Mouse (Mus musculus) heart, embryonic 11.5 days (tissue): ENCODE measurements around the gene Chd3. TPM values are rescaled to one million over a fixed set of nuclear protein-coding genes. Genes with fewer than 3 reads are reported as not detected.

ENCODE experiments used
- ATAC-seq: fragments of 200-750 bp; cut with Nextera tagmentation; replicated peaks from 2 replicates; pipeline ENCODE4 v1.8.0; 2017; ENCODE audit warnings: moderate library complexity; ENCODE audit not compliant: insufficient number of reproducible peaks, low FRiP score, low TSS enrichment
- H3K27ac ChIP-seq: fragments of 300-500 bp; sonication (generic); 2 replicates; pipeline ENCODE4 v1.5.1; 2014; ENCODE audit warnings: mild to moderate bottlenecking, low read depth, low read length
- H3K27me3 ChIP-seq: fragments of 300-500 bp; sonication (generic); 2 replicates; pipeline ENCODE4 v1.6.1; 2014; ENCODE audit warnings: mild to moderate bottlenecking, low read length, mixed read lengths; ENCODE audit not compliant: control insufficient read depth, insufficient read depth
- H3K36me3 ChIP-seq: fragments of 300-500 bp; sonication (generic); 2 replicates; pipeline ENCODE4 v1.6.1; 2014; ENCODE audit warnings: mild to moderate bottlenecking, low read length, moderate library complexity, mixed read lengths; ENCODE audit not compliant: control insufficient read depth, insufficient read depth
- H3K4me1 ChIP-seq: fragments of 300-500 bp; sonication (generic); 2 replicates; pipeline ENCODE4 v1.6.1; 2014; ENCODE audit warnings: low read length; ENCODE audit not compliant: control insufficient read depth, insufficient read depth
- H3K4me2 ChIP-seq: fragments of 300-500 bp; sonication (generic); 2 replicates; pipeline ENCODE4 v1.6.1; 2014; ENCODE audit warnings: mild to moderate bottlenecking, moderate library complexity
- H3K4me3 ChIP-seq: fragments of 300-500 bp; sonication (generic); 2 replicates; pipeline ENCODE4 v1.5.1; 2014; ENCODE audit warnings: low read depth, low read length
- H3K9ac ChIP-seq: fragments of 300-500 bp; sonication (generic); 2 replicates; pipeline ENCODE4 v1.6.1; 2014; ENCODE audit warnings: mild to moderate bottlenecking, low read depth, low read length, moderate library complexity
- H3K9me3 ChIP-seq: fragments of 300-500 bp; sonication (generic); replicated peaks from 2 replicates; pipeline ENCODE4 v1.6.1; 2016; ENCODE audit warnings: low read length; ENCODE audit not compliant: control insufficient read depth
- WGBS: fragments of 180-500 bp; shearing (Covaris S2); extraction: QIAGEN DNeasy Blood & Tissue Kit; methylation state at CpG from one replicate; pipeline ENCODE4 v1.1.7; 2014; ENCODE audit not compliant: insufficient replicate concordance; 5-methylcytosine and 5-hydroxymethylcytosine counted together
- polyA plus RNA-seq: library from polyadenylated mRNA; unstranded; fragments of >200 nt; fragmentation: Nextera tagmentation; extraction: Ambion mirVana; gene quantifications from 2 replicates; pipeline ENCODE4 v1.2.1, GENCODE M21; 2014

Chd3 gene
- polyA plus RNA-seq, 1 experiment from 2014 or later = 21.8 TPM

DNA sequence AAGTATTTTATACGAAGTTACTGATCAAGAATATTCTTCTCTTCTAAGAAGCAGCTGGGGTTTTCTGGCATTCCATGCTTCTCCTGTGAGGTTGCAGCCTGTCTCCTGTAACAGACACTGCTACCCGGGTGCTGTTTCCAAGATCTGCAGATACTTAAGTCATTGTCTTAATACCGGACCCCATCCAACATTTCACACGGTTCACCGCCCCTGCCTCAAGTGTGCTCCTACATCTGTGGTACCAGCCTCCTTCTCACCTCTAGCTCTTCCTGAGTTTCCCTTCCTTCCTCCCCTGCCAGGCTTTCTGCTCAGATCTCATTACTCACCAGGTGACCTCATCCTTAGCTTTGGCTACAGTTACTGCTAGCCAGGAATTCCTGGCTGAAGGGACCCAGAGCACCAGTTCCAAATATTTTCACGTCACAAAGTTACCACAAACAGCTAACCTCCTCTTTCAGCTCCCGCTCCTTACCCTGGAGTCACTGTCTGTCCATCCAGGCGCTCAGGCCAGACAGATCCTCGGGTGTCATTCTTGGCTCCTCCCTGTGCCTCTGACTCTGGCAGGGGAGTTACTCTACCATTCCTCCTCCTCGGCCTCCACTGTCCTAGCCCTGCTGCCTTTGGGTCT is 13.4 kb upstream of the Chd3 start:
- Histone ChIP-seq H3K27ac (no peak overlapping the region), H3K4me1 (no peaks in the 10 kb centered on the region), H3K36me3 (no peaks in the 10 kb centered on the region; the same call in 1 of the 2 replicates), H3K27me3 (no peaks in the 10 kb centered on the region), H3K4me2 (no peak overlapping the region), H3K9me3 (no peaks in the 10 kb centered on the region), H3K4me3 (no peak overlapping the region), H3K9ac (no peak overlapping the region)
- 56% methylated on average over 10 of the region's 10 CpGs for WGBS
- ATAC-seq = no peak

DNA sequence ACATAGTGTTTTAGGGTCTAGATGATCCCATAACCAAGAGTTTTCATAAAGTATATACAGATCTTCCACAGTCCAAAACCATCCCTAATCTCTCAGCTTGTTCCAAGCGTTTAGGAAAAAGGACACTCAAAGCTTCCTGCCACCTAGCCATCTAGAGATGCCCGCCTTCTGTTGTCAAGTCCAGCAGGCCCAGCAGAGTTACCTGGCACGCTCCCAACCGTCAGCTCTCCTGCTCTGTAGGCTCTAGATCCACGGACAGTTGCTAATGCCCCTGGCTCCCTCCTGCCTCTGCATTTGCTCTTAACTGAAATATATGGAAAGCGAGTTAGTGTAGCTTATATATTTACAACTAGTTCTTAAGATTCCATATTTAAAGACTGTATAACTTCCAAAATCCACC is 12.2 kb upstream of the Chd3 start:
- Histone ChIP-seq H3K4me3 (no peak overlapping the region), H3K27ac (no peak overlapping the region), H3K4me1 (no peaks in the 10 kb centered on the region), H3K9ac (no peak overlapping the region), H3K36me3 (no peaks in the 10 kb centered on the region; the same call in 1 of the 2 replicates), H3K9me3 (no peaks in the 10 kb centered on the region), H3K4me2 (no peak overlapping the region), H3K27me3 (no peaks in the 10 kb centered on the region)
- ATAC-seq = no peak
- WGBS = 80% methylated on average over 6 of the region's 6 CpGs

DNA sequence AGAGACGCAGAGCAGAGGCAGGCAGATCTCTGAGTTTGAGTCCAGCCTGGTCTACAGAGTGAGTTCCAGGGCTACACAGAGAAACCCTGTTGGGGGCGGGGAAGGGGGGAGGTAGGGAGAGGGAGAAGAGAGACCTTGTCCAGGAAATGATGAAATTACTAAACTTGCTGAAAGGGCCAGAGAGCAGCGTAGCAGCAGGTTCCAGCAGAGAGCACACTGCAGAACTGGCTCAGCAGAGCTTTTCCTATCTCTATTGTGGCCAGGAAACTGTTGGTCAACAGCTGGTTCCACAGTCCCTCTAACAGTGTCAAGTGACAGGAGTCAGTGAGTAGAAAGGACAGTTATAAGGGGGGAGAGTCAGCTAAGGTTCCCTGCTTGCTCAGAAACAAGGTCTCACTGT is 10.4 kb upstream of the Chd3 start:
- no peak overlapping the region for H3K4me3 ChIP-seq
- H3K27ac ChIP-seq = no peak overlapping the region
- ATAC-seq = no peak
- WGBS = 74% methylated on average over 3 of the region's 3 CpGs
- H3K4me2 ChIP-seq = no peak overlapping the region
- H3K9ac ChIP-seq = no peak overlapping the region
- no peaks in the 10 kb centered on the region for H3K27me3 ChIP-seq
- no peaks in the 10 kb centered on the region for H3K9me3 ChIP-seq
- H3K36me3 ChIP-seq = no peaks in the 10 kb centered on the region; the same call in 1 of the 2 replicates
- no peaks in the 10 kb centered on the region for H3K4me1 ChIP-seq

DNA sequence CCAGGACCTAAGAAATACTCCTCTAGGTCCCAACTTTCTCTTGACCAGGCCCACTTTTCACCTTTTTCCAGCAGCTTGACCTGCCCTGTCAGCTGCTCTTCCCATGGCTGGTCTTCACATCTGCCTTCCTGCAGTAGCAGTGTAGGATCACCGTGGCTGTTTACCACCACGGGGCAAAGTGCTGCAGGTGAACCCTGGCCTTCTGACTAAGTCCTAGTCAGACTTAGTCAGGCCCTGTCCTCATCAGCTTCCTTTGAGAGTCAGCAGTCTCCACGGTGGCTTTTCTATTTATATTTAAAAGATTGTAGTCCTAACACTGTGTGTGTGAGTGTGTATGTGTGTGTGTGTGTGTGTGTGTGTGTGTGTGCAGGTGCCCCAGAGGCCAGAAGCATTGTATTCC is 8.6 kb upstream of the Chd3 start:
- Histone ChIP-seq H3K36me3 (no peaks in the 10 kb centered on the region; the same call in 1 of the 2 replicates), H3K4me1 (peaks cover 3% of the 10 kb centered on the region), H3K9ac (no peak overlapping the region), H3K9me3 (no peaks in the 10 kb centered on the region), H3K4me3 (no peak overlapping the region), H3K27ac (no peak overlapping the region), H3K4me2 (no peak overlapping the region), H3K27me3 (no peaks in the 10 kb centered on the region)
- WGBS = 62% methylated on average over 3 of the region's 3 CpGs
- ATAC-seq = no peak

DNA sequence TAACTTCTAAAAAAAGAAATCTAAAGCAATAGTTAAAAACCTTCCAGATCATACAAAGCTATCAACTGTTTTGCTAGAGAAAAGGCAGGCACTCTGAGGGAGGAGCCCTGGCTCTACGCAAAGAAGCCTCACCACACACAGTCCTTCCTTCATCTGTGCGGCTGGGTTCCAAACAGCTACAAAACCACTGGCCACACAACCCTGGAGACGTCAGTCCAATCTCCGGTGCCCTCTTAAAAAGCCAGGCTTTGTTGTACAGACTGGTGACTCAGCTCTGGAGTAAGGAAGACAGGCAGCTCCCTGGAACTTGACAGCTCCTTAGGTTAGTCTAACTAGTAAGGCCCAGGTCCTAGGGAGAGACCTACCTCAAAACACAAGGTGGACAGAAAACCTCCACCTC is 6.4 kb upstream of the Chd3 start:
- no peak overlapping the region for H3K27ac ChIP-seq
- WGBS = 84% methylated on average over 4 of the region's 4 CpGs
- no peak overlapping the region for H3K4me2 ChIP-seq
- H3K4me1 ChIP-seq = peaks cover 23% of the 10 kb centered on the region
- H3K27me3 ChIP-seq = no peaks in the 10 kb centered on the region
- no peaks in the 10 kb centered on the region for H3K9me3 ChIP-seq
- no peak overlapping the region for H3K4me3 ChIP-seq
- no peaks in the 10 kb centered on the region; the same call in 1 of the 2 replicates for H3K36me3 ChIP-seq
- no peak overlapping the region for H3K9ac ChIP-seq
- no peak for ATAC-seq

DNA sequence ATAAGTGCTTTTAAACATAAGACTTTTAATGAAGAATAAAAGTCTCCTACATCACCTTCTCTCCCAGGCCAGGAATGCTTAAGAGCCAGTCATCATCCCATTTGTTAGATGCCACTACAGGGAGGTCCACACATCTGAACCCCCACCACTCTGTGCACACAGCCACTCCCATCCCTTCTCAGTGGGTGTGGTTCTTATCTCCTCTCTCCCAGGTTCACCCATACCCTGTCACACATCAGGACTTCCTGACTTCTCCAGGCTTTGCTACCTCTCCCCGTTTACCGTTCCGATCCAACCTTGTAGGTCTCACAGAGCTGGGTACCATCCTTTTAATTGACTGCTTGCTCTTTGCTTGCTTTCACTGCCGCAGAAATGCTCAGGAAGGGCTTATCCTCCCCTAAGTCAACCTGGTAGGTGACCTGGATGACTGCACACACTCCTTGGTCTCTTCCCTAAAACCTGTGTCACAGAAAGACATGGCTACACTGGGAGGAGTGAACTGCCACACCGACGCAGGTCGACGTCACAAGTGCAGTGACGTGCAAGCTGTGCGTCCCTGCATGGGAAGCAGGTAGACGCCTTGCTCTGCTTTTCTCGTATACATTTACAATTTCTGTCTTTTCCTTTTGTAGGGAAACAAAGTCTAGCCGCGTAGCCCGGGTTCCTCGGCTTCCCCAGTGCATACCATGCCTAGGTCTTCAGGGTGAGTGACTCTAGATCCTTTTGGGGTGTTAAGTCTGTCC is 4.2 kb upstream of the Chd3 start:
- peak overlapping the region; percentile 72 for H3K27ac ChIP-seq
- peaks cover 26% of the 10 kb centered on the region for H3K4me1 ChIP-seq
- no peaks in the 10 kb centered on the region for H3K27me3 ChIP-seq
- H3K4me2 ChIP-seq = peak overlapping the region; percentile 27
- H3K9me3 ChIP-seq = no peaks in the 10 kb centered on the region
- H3K36me3 ChIP-seq = no peaks in the 10 kb centered on the region
- no peak overlapping the region for H3K9ac ChIP-seq
- peak; percentile 67; the same call in 1 of the 2 replicates for ATAC-seq
- H3K4me3 ChIP-seq = peak overlapping the region; percentile 6; the same call in 1 of the 2 replicates
- WGBS = 81% methylated on average over 16 of the region's 16 CpGs

DNA sequence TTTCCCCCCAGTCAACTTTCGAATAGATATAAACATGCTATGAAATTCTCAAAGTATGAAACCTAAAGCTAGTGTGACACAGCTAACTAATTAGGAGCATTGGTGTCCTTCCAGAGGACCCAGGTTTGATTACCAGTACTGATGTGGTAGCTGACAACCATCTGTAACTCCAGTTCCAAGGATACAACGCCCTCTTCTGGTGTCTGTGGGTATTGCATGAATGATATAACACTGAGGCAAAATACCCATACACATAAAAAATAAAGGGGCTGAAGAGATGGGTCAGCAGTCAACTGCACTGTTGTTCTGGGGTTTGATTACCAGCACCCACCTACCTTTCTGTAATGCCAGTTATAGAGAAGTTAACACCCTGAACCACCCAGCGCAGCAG is 3.6 kb upstream of the Chd3 start:
- no peak overlapping the region for H3K4me3 ChIP-seq
- no peaks in the 10 kb centered on the region for H3K9me3 ChIP-seq
- peak overlapping the region; percentile 27 for H3K4me2 ChIP-seq
- no peak for ATAC-seq
- H3K27me3 ChIP-seq = no peaks in the 10 kb centered on the region
- WGBS = 59% methylated on average over 3 of the region's 3 CpGs
- no peaks in the 10 kb centered on the region for H3K36me3 ChIP-seq
- 0 out of 2 replicates have a peak overlapping the region, but pooled peaks have one; percentile 34 for H3K9ac ChIP-seq
- peaks cover 29% of the 10 kb centered on the region for H3K4me1 ChIP-seq
- H3K27ac ChIP-seq = peak overlapping the region; percentile 72

DNA sequence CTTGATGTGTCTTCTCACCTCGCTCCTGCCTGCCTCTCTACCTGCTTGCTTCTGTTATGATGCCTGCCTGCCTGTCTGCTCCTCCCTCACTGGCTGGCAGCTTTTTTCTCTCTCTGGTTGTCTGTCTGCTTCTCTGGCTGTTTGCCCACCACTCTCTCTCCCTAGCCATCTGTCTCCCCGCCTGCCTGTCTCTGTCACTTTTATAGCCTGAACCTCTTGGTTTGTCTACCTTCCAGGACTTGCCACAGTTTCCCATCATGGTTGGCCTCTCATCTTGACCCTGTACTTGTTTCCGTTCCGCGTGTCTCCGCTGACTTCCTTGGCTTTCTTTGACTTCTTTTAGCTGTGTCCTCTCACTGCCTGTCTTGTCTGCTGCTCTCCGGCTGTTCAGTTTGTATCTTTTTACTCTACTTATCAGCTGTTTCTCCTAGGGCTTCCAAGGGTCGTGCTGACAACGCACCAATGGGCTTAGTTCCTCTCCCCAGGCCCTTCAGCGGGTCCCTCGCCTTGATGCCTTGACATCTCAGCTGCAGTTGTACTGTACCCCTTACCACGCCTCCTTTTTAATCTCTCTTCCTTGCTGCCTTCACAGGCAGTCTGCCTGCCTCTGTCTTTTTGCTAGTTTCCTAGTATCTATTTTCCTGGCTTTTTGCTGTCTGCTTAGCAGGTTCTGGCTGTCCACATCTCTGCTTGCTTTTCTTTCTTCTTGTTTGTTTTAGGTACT is 3.0 kb upstream of the Chd3 start:
- H3K9ac ChIP-seq = 0 out of 2 replicates have a peak overlapping the region, but pooled peaks have one; percentile 34
- ATAC-seq = no peak
- H3K9me3 ChIP-seq = no peaks in the 10 kb centered on the region
- no peak overlapping the region for H3K4me3 ChIP-seq
- peaks cover 33% of the 10 kb centered on the region for H3K4me1 ChIP-seq
- peak overlapping the region; percentile 72 for H3K27ac ChIP-seq
- H3K4me2 ChIP-seq = peak overlapping the region; percentile 27
- H3K36me3 ChIP-seq = no peaks in the 10 kb centered on the region
- H3K27me3 ChIP-seq = no peaks in the 10 kb centered on the region
- WGBS = 18% methylated on average over 12 of the region's 12 CpGs
